ENCODE assay signal across 9 mouse cellular contexts in genomic region chr9:44417156-44417891, GRCm38 (mm10). TPM values are rescaled to one million over a fixed set of nuclear protein-coding genes. Genes with fewer than 3 reads are reported as not detected.
DNase-seq lines count a peak whose midpoint lies in the region; ATAC-seq and TF ChIP-seq lines count a peak whose summit lies in the region.
"Had no signal": no experiment of that assay in that cellular context is flagged by ENCODE, and none has a peak within 500 bp of the region (broad histone marks: within the 10 kb centered on the region; RNA-seq: fewer than 3 reads in every experiment).

No protein-coding gene starts in this region.

- intact Hi-C loops in heart, postnatal 36 days (cut with DNase I): no loop called here

- DNase-seq in heart, embryonic 10.5 days (ENCODE audit: low spot score): no peak
- no peak for DNase-seq in heart, postnatal 36 days
- DNase-seq in thymus, adult 2 months: no peak
- DNase-seq in thymus, postnatal 4 days: no peak
- no peak for DNase-seq in limb, embryonic 14.5 days (ENCODE audit: low spot score)
- DNase-seq in stomach, postnatal 0 days (ENCODE audit: low spot score): no peak
- DNase-seq in layer of hippocampus, postnatal 36 days: no peak
- DNase-seq in urinary bladder, postnatal 4 days (ENCODE audit: low spot score in 2 of 2): no peak

- peak overlapping the region; percentile 94 for H3K4me3 ChIP-seq in heart, embryonic 10.5 days
- peak overlapping the region; percentile 84 for H3K4me3 ChIP-seq in thymus, adult 2 months (ENCODE audit: control insufficient read depth, insufficient read depth, low read length)
- peak overlapping the region; percentile 83 for H3K4me3 ChIP-seq in limb, embryonic 14.5 days (replicated peaks; ENCODE audit: low read length)
- peak overlapping the region; percentile 81 for H3K4me3 ChIP-seq in stomach, postnatal 0 days (ENCODE audit: low read depth, low read length)

- H3K9me3 ChIP-seq in heart, embryonic 10.5 days: no peaks in the 10 kb centered on the region
- no peaks in the 10 kb centered on the region for H3K9me3 ChIP-seq in limb, embryonic 14.5 days (ENCODE audit: control insufficient read depth, low read length)
- H3K9me3 ChIP-seq in stomach, postnatal 0 days (ENCODE audit: control insufficient read depth, low read length): no peaks in the 10 kb centered on the region

- H3K27me3 ChIP-seq in heart, embryonic 10.5 days (ENCODE audit: insufficient read depth, poor library complexity, severe bottlenecking): no peaks in the 10 kb centered on the region
- H3K27me3 ChIP-seq in thymus, adult 2 months (ENCODE audit: control insufficient read depth, insufficient read depth, low read length): no peaks in the 10 kb centered on the region
- H3K27me3 ChIP-seq in limb, embryonic 14.5 days (ENCODE audit: control insufficient read depth, insufficient read depth, low read length): no peaks in the 10 kb centered on the region
- H3K27me3 ChIP-seq in stomach, postnatal 0 days (ENCODE audit: control insufficient read depth, insufficient read depth, low read length): no peaks in the 10 kb centered on the region

- ATAC-seq in limb, embryonic 14.5 days (ENCODE audit: low FRiP score, low read depth): peak; percentile 45; the same call in 1 of the 2 replicates
- ATAC-seq in stomach, postnatal 0 days (ENCODE audit: low FRiP score, low TSS enrichment): peak; percentile 75

- TF ChIP-seq POLR2A in thymus, adult 2 months (IDR thresholded peaks at IDR 0.05; ENCODE audit: control insufficient read depth, extremely low read depth, insufficient read depth, low read length, poor library complexity): no peak
- TF ChIP-seq POLR2A in limb, embryonic 14.5 days (IDR thresholded peaks at IDR 0.05; ENCODE audit: borderline replicate concordance, extremely low read depth, insufficient read depth, insufficient read length): no peak

- TF ChIP-seq CTCF in thymus, adult 2 months (IDR thresholded peaks at IDR 0.05; ENCODE audit: borderline replicate concordance, control insufficient read depth, extremely low read depth, insufficient read depth, low read length, poor library complexity): no peak
- no peak for TF ChIP-seq CTCF in stomach, postnatal 0 days (IDR thresholded peaks at IDR 0.05; ENCODE audit: low read depth)

- peak overlapping the region; percentile 75 for H3K9ac ChIP-seq in limb, embryonic 14.5 days (ENCODE audit: low read depth, low read length, severe bottlenecking)
- peak overlapping the region; percentile 85 for H3K9ac ChIP-seq in stomach, postnatal 0 days (ENCODE audit: low read length)

- H3K4me1 ChIP-seq in heart, embryonic 10.5 days: peaks cover 11% of the 10 kb centered on the region; the same call in 1 of the 2 replicates
- peaks cover 11% of the 10 kb centered on the region for H3K4me1 ChIP-seq in thymus, adult 2 months (replicated peaks; ENCODE audit: control insufficient read depth, insufficient read depth, low read length)
- peaks cover 5% of the 10 kb centered on the region for H3K4me1 ChIP-seq in limb, embryonic 14.5 days (ENCODE audit: control insufficient read depth, insufficient read depth, low read length)
- peaks cover 4% of the 10 kb centered on the region; the same call in 1 of the 2 replicates for H3K4me1 ChIP-seq in stomach, postnatal 0 days (replicated peaks; ENCODE audit: control insufficient read depth, insufficient read depth)

- 7% methylated on average over 26 of the region's 26 CpGs for WGBS in heart, embryonic 10.5 days
- 6% methylated on average over 26 of the region's 26 CpGs for WGBS in thymus, adult 2 months
- 10% methylated on average over 26 of the region's 26 CpGs for WGBS in limb, embryonic 14.5 days
- WGBS in stomach, postnatal 0 days: 7% methylated on average over 26 of the region's 26 CpGs

- peak overlapping the region; percentile 91 for H3K27ac ChIP-seq in heart, embryonic 10.5 days
- H3K27ac ChIP-seq in thymus, adult 2 months (ENCODE audit: control insufficient read depth, insufficient read depth, low read length): no peak overlapping the region
- H3K27ac ChIP-seq in limb, embryonic 14.5 days (replicated peaks; ENCODE audit: low read depth, low read length): peak overlapping the region; percentile 75
- H3K27ac ChIP-seq in stomach, postnatal 0 days (replicated peaks): peak overlapping the region; percentile 70

- peaks cover 39% of the 10 kb centered on the region for H3K36me3 ChIP-seq in heart, embryonic 10.5 days
- peaks cover 7% of the 10 kb centered on the region; the same call in 1 of the 2 replicates for H3K36me3 ChIP-seq in thymus, adult 2 months (ENCODE audit: control insufficient read depth, insufficient read depth, low read length)
- H3K36me3 ChIP-seq in limb, embryonic 14.5 days (ENCODE audit: control insufficient read depth, insufficient read depth, low read length): peaks cover 25% of the 10 kb centered on the region
- H3K36me3 ChIP-seq in stomach, postnatal 0 days (ENCODE audit: control insufficient read depth, insufficient read depth, low read length): peaks cover 3% of the 10 kb centered on the region; the same call in 1 of the 2 replicates

- no peak for TF ChIP-seq EP300 in stomach, postnatal 0 days (optimal IDR thresholded peaks at IDR 0.05)

- peak overlapping the region; percentile 83 for H3K4me2 ChIP-seq in limb, embryonic 14.5 days (replicated peaks; ENCODE audit: low read depth, low read length, severe bottlenecking)
- H3K4me2 ChIP-seq in stomach, postnatal 0 days (replicated peaks; ENCODE audit: low read depth): peak overlapping the region; percentile 96

RNA-seq across cellular contexts. Expression of gene Ccdc84, which starts 1.0 kb away (rescaled TPM):
- polyA plus RNA-seq in heart, embryonic 10.5 days (2016; fragmentation: Nextera tagmentation; extraction: Ambion mirVana): 21.9 and 28.0 TPM in 2 replicates
- total RNA-seq in heart, postnatal 36 days (2021): 1 to 10 TPM; 8.1 to 8.8 TPM
- 30.0 and 30.9 TPM in 2 replicates for polyA plus RNA-seq in thymus, adult 2 months (2012; rRNA removed)
- polyA plus RNA-seq in limb, embryonic 14.5 days (2012; rRNA removed): 54.3 and 57.3 TPM in 2 replicates
- 24.8 and 25.4 TPM in 2 replicates for polyA plus RNA-seq in limb, embryonic 14.5 days (2014; fragmentation: Nextera tagmentation; extraction: Ambion mirVana)
- 16.4 and 16.6 TPM in 2 replicates for polyA plus RNA-seq in stomach, postnatal 0 days (2015; fragmentation: Nextera tagmentation; extraction: Ambion mirVana)
- total RNA-seq in layer of hippocampus, postnatal 36 days (2021): 10 to 100 TPM; 23.0 to 28.7 TPM

RNA-seq across cellular contexts. Expression of gene Trappc4, which starts 9.9 kb away (rescaled TPM):
- polyA plus RNA-seq in heart, embryonic 10.5 days (2016; fragmentation: Nextera tagmentation; extraction: Ambion mirVana): 104 and 117 TPM in 2 replicates
- total RNA-seq in heart, postnatal 36 days (2021): 10 to 100 TPM; 33.0 to 36.3 TPM
- 49.1 and 57.4 TPM in 2 replicates for polyA plus RNA-seq in thymus, adult 2 months (2012; rRNA removed)
- 81.5 and 85.7 TPM in 2 replicates for polyA plus RNA-seq in limb, embryonic 14.5 days (2012; rRNA removed)
- 127 and 144 TPM in 2 replicates for polyA plus RNA-seq in limb, embryonic 14.5 days (2014; fragmentation: Nextera tagmentation; extraction: Ambion mirVana)
- polyA plus RNA-seq in stomach, postnatal 0 days (2015; fragmentation: Nextera tagmentation; extraction: Ambion mirVana): 95.9 and 97.6 TPM in 2 replicates
- total RNA-seq in layer of hippocampus, postnatal 36 days (2021): 10 to 100 TPM; 64.3 to 79.1 TPM

RNA-seq across cellular contexts. Expression of gene Rps25, which starts 10.4 kb away (rescaled TPM):
- 1,461 and 1,463 TPM in 2 replicates for polyA plus RNA-seq in heart, embryonic 10.5 days (2016; fragmentation: Nextera tagmentation; extraction: Ambion mirVana)
- total RNA-seq in heart, postnatal 36 days (2021): 100 to 1,000 TPM; 793 to 858 TPM
- polyA plus RNA-seq in thymus, adult 2 months (2012; rRNA removed): 220 and 258 TPM in 2 replicates
- polyA plus RNA-seq in limb, embryonic 14.5 days (2012; rRNA removed): 680 and 1,089 TPM in 2 replicates
- polyA plus RNA-seq in limb, embryonic 14.5 days (2014; fragmentation: Nextera tagmentation; extraction: Ambion mirVana): 2,627 and 2,837 TPM in 2 replicates
- polyA plus RNA-seq in stomach, postnatal 0 days (2015; fragmentation: Nextera tagmentation; extraction: Ambion mirVana): 2,137 and 2,228 TPM in 2 replicates
- total RNA-seq in layer of hippocampus, postnatal 36 days (2021): 100 to 1,000 TPM; 660 to 671 TPM

RNA-seq across cellular contexts. Expression of gene Slc37a4, which starts 20.7 kb away (rescaled TPM):
- 25.3 and 33.4 TPM in 2 replicates for polyA plus RNA-seq in heart, embryonic 10.5 days (2016; fragmentation: Nextera tagmentation; extraction: Ambion mirVana)
- total RNA-seq in heart, postnatal 36 days (2021): 10 to 100 TPM; 21.5 to 24.0 TPM
- polyA plus RNA-seq in thymus, adult 2 months (2012; rRNA removed): 22.4 and 32.9 TPM in 2 replicates
- polyA plus RNA-seq in limb, embryonic 14.5 days (2012; rRNA removed): 17.5 and 21.6 TPM in 2 replicates
- polyA plus RNA-seq in limb, embryonic 14.5 days (2014; fragmentation: Nextera tagmentation; extraction: Ambion mirVana): 12.5 and 16.0 TPM in 2 replicates
- 18.1 and 18.4 TPM in 2 replicates for polyA plus RNA-seq in stomach, postnatal 0 days (2015; fragmentation: Nextera tagmentation; extraction: Ambion mirVana)
- total RNA-seq in layer of hippocampus, postnatal 36 days (2021): 10 to 100 TPM; 27.9 to 30.2 TPM

RNA-seq across cellular contexts. Expression of gene Foxr1, which starts 23.6 kb away (rescaled TPM):
- polyA plus RNA-seq in heart, embryonic 10.5 days (2016; fragmentation: Nextera tagmentation; extraction: Ambion mirVana): not detected in 2 replicates
- not detected for total RNA-seq in heart, postnatal 36 days (2021)
- polyA plus RNA-seq in thymus, adult 2 months (2012; rRNA removed): 0.08 and 0.22 TPM in 2 replicates
- not detected in 2 replicates for polyA plus RNA-seq in limb, embryonic 14.5 days (2012; rRNA removed)
- not detected in 2 replicates for polyA plus RNA-seq in limb, embryonic 14.5 days (2014; fragmentation: Nextera tagmentation; extraction: Ambion mirVana)
- 0.05 TPM in 1 of 2 replicates, not detected in the other for polyA plus RNA-seq in stomach, postnatal 0 days (2015; fragmentation: Nextera tagmentation; extraction: Ambion mirVana)
- total RNA-seq in layer of hippocampus, postnatal 36 days (2021): not detected
- polyA plus RNA-seq: large intestine, adult 2 months had no signal
